Mouse (Mus musculus) cerebellum, adult 2 months (tissue): ENCODE results near the gene Dhdh.

Experiments
- CTCF ChIP-seq: fragments of 200-500 bp; IDR thresholded peaks from 2 replicates; pipeline ENCODE4 v1.5.1; 2011; ENCODE audit warnings: low read depth, mild to moderate bottlenecking, control low read depth, low read length, moderate library complexity, borderline replicate concordance; ENCODE audit not compliant: insufficient read depth
- POLR2A ChIP-seq: fragments of 200-500 bp; IDR thresholded peaks from 2 replicates; pipeline ENCODE4 v1.6.1; 2011; ENCODE audit warnings: low read length, control low read depth, borderline replicate concordance; ENCODE audit not compliant: insufficient read depth

DNA sequence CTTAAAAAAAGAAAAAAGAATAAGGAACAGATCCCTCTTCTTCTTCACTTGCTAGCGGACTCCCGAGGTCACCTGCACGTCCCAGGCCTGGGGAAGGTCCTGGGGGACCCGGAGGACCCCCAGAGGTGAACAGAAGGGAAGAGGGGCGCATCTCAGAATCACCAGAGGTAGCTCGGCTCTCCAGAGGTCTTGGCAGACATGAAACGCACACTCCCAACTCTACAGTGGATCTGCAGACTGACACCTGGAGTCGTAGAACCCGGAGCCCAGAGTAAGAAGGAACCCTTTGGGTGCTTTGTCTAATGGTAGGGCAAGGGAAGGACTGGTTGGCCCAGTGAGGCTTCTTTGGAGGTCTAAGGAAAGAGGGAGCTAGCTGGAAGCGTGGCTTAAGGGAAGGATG lies 49.0 kb upstream of the Dhdh start:
- TF ChIP-seq CTCF (no peak), POLR2A (no peak)
